Comparison of ENCODE assay signal across 14 mouse cellular contexts in genomic region chr3:103353518-103353917, GRCm38 (mm10).
"Had no signal": no experiment of that assay in that cellular context is flagged by ENCODE, and none has a peak within 500 bp of the region (broad histone marks: within the 10 kb centered on the region; RNA-seq: fewer than 3 reads in every experiment).

No protein-coding gene starts in this region.

- H3K4me3 ChIP-seq: limb, embryonic 12.5 days; midbrain, embryonic 10.5 days; myocyte; neural tube, embryonic 15.5 days had no signal

- ATAC-seq: inflammation-experienced regulatory T-cells, adult 6 months; intestine, postnatal 0 days had no signal

- DNase-seq: kidney, adult 8-10 months; kidney, postnatal 36 days; layer of hippocampus, adult 9-11 months; midbrain, embryonic 14.5 days; right cerebral cortex, adult 18-20 months; spleen, adult 18-20 months; thymus, adult 18-20 months; thymus, postnatal 14 days had no signal

- H3K4me2 ChIP-seq: limb, embryonic 12.5 days; neural tube, embryonic 15.5 days had no signal

- H3K27me3 ChIP-seq: limb, embryonic 12.5 days; neural tube, embryonic 15.5 days had no signal

- H3K9me3 ChIP-seq: limb, embryonic 12.5 days; midbrain, embryonic 10.5 days; neural tube, embryonic 15.5 days had no signal

- H3K27ac ChIP-seq: limb, embryonic 12.5 days; midbrain, embryonic 10.5 days; neural tube, embryonic 15.5 days had no signal

- H3K9ac ChIP-seq: limb, embryonic 12.5 days; neural tube, embryonic 15.5 days had no signal

- H3K4me1 ChIP-seq: limb, embryonic 12.5 days; midbrain, embryonic 10.5 days; neural tube, embryonic 15.5 days had no signal
